Mouse (Mus musculus) heart, embryonic 14.5 days (tissue): ENCODE measurements around the gene Vav2. TPM values are rescaled to one million over a fixed set of nuclear protein-coding genes. Genes with fewer than 3 reads are reported as not detected.

ENCODE experiments used
- ATAC-seq: fragments of 200-750 bp; cut with Nextera tagmentation; 2 replicates; pipeline ENCODE4 v1.8.0; 2017; ENCODE audit warnings: low read depth, moderate TSS enrichment; ENCODE audit not compliant: insufficient number of reproducible peaks, insufficient read depth, low FRiP score
- H3K27ac ChIP-seq, 2 experiments: fragments of 200-500 bp in 1 of 2; fragments of 300-500 bp in 1 of 2; sonication (generic) in 1 of 2; replicated peaks in 1 of 2; 2 replicates each; pipeline ENCODE4 v1.5.1; 2012 to 2014; ENCODE audit warnings: low read depth in 2 of 2, low read length in 2 of 2, control low read depth in 1 of 2, mild to moderate bottlenecking in 1 of 2, mixed read lengths in 1 of 2; ENCODE audit not compliant: control insufficient read depth in 1 of 2, insufficient read depth in 1 of 2
- H3K27me3 ChIP-seq: fragments of 300-500 bp; sonication (generic); 2 replicates; pipeline ENCODE4 v1.6.1; 2014; ENCODE audit warnings: mild to moderate bottlenecking, low read length, control low read depth; ENCODE audit not compliant: control insufficient read depth, insufficient read depth
- H3K36me3 ChIP-seq: fragments of 300-500 bp; sonication (generic); 2 replicates; pipeline ENCODE4 v1.6.1; 2014; ENCODE audit warnings: mild to moderate bottlenecking, control low read depth, low read length, mixed read lengths; ENCODE audit not compliant: control insufficient read depth, insufficient read depth
- H3K4me1 ChIP-seq, 2 experiments: fragments of 200-500 bp in 1 of 2; fragments of 300-500 bp in 1 of 2; sonication (generic) in 1 of 2; 2 replicates each; pipeline ENCODE4 v1.6.1; 2012 to 2014; ENCODE audit warnings: low read length in 2 of 2, control low read depth in 1 of 2, mixed read lengths in 1 of 2; ENCODE audit not compliant: control insufficient read depth in 2 of 2, insufficient read depth in 2 of 2
- H3K4me2 ChIP-seq: fragments of 300-500 bp; sonication (generic); 2 replicates; pipeline ENCODE4 v1.6.1; 2014; ENCODE audit warnings: mild to moderate bottlenecking, low read length
- H3K4me3 ChIP-seq, 2 experiments: fragments of 200-500 bp in 1 of 2; fragments of 300-500 bp in 1 of 2; sonication (generic) in 1 of 2; 2 replicates each; pipeline ENCODE4 v1.5.1; 2012 to 2014; ENCODE audit warnings: low read length in 2 of 2, mild to moderate bottlenecking in 2 of 2, control low read depth in 1 of 2, low read depth in 1 of 2, moderate library complexity in 1 of 2; ENCODE audit not compliant: control insufficient read depth in 1 of 2, insufficient read depth in 1 of 2
- H3K9ac ChIP-seq: fragments of 300-500 bp; sonication (generic); 2 replicates; pipeline ENCODE4 v1.6.1; 2014; ENCODE audit warnings: mild to moderate bottlenecking, low read length
- H3K9me3 ChIP-seq: fragments of 300-500 bp; sonication (generic); 2 replicates; pipeline ENCODE4 v1.6.1; 2016; ENCODE audit warnings: low read length, control low read depth; ENCODE audit not compliant: control insufficient read depth
- WGBS: fragments of 180-500 bp; shearing (Covaris S2); extraction: QIAGEN DNeasy Blood & Tissue Kit; methylation state at CpG from one replicate; pipeline ENCODE4 v1.1.7; 2014; 5-methylcytosine and 5-hydroxymethylcytosine counted together
- polyA plus RNA-seq: library from polyadenylated mRNA; unstranded; fragments of >200 nt; fragmentation: Nextera tagmentation; extraction: Ambion mirVana; gene quantifications from 2 replicates; pipeline ENCODE4 v1.2.1, GENCODE M21; 2014

Vav2 gene
- polyA plus RNA-seq, 1 experiment from 2014 or later, result 4.1 TPM

DNA sequence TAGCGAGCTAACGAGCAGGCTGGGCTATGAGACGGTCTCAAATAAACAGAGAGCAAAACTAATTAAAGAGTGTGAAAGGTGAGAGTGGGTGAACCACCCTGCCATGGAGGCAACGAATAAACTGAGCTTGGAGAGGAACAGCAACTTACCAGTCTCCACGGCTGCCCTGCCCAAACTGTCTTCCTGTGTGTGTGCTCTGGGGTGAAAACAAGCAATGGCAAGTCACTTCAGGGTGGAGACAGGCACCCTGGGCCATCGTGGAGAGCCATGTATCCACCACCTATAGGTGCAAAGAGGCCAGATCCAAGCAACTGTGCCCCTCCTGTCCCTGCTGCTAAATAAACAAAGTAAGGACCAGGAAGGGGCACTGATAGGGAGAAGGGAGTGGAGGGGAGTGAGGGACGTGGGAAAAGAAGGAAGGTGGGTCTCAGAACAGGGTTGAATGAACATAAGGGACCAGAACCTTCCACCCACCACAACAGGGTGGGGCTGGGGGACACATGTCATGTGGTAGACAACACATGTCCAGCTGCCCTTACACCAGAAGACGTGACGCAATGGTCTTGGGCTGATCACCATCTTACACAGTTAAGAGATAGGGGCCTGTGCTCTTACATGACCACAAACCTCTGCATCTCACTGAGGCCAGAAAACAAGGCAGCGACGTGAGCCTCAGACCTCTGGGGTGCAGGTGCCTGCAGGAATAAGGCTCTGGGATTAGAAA is 11.6 kb downstream of the Vav2 start:
- Histone ChIP-seq H3K4me1 (peaks cover 62 to 71% of the 10 kb centered on the region in 2 experiments), H3K27me3 (no peaks in the 10 kb centered on the region), H3K36me3 (no peaks in the 10 kb centered on the region), H3K9me3 (no peaks in the 10 kb centered on the region), H3K9ac (no peak overlapping the region), H3K4me2 (no peak overlapping the region), H3K4me3 (no peak overlapping the region), H3K27ac (no peak overlapping the region)
- no peak for ATAC-seq
- WGBS, result 72% methylated on average over 11 of the region's 11 CpGs

DNA sequence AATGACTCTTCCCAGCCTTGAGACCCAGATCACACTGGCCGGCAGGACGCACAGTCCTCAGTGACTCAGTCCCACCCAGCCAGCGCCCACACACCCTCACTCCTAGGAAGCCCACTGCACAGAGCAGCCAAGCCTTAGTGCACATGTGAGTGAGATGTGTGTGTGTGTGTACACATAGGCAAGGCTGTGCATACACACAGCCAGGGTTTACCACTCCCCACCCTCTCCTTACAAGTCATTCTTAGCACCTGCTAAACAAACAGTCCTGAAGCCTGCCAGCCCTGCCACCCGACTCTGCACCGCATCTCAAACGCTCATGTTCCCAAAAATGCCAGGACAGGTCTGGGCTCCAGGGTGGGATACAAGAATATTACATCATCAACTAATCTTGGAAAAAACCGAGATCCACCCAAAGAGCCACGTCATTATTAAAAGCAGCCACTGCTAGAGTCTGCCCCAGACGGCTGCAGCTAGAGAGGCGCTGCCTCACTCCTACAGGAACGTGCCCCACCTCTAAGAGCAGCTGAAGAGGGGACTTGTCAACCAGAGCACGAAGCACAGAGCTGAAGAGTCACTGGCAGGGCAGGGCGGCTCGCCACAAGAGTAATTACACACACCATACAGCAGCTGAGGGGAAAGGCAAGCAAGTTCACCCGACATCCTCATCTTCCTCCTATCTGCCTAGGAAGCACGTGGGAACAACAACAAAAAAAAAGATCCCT is 12.7 kb downstream of the Vav2 start:
- no peaks in the 10 kb centered on the region for H3K9me3 ChIP-seq
- peaks cover 59 to 63% of the 10 kb centered on the region in 2 experiments for H3K4me1 ChIP-seq
- no peak overlapping the region for H3K27ac ChIP-seq
- H3K9ac ChIP-seq, result no peak overlapping the region; the same call in 1 of the 2 replicates
- WGBS, result 24% methylated on average over 16 of the region's 16 CpGs
- H3K27me3 ChIP-seq, result no peaks in the 10 kb centered on the region
- no peaks in the 10 kb centered on the region for H3K36me3 ChIP-seq
- no peak for ATAC-seq
- H3K4me3 ChIP-seq, result no peak overlapping the region
- H3K4me2 ChIP-seq, result peak overlapping the region; percentile 19; the same call in 1 of the 2 replicates

DNA sequence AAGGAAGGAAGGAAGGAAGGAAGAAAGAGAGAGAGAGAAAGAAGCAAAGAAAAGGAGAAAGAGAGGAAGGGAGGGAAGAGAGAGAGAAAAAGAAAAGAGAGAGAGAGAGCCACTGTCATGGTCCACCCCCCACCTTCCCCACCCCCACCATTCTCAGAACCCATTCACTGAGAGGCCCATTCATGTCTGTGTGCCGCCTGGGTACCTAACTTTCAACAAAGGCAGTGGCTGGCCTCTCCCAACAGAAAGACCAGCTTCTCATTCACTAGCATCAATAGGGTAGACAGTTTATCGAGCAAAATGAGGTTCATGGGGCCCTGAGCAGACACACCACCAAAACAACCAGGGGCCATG is 13.3 kb downstream of the Vav2 start:
- Histone ChIP-seq H3K27ac (no peak overlapping the region), H3K9me3 (no peaks in the 10 kb centered on the region), H3K9ac (no peak overlapping the region), H3K4me1 (peaks cover 54 to 58% of the 10 kb centered on the region in 2 experiments), H3K4me2 (no peak overlapping the region), H3K36me3 (no peaks in the 10 kb centered on the region), H3K4me3 (no peak overlapping the region), H3K27me3 (no peaks in the 10 kb centered on the region)
- ATAC-seq, result no peak
- WGBS, result 68% methylated on average over 2 of the region's 2 CpGs

DNA sequence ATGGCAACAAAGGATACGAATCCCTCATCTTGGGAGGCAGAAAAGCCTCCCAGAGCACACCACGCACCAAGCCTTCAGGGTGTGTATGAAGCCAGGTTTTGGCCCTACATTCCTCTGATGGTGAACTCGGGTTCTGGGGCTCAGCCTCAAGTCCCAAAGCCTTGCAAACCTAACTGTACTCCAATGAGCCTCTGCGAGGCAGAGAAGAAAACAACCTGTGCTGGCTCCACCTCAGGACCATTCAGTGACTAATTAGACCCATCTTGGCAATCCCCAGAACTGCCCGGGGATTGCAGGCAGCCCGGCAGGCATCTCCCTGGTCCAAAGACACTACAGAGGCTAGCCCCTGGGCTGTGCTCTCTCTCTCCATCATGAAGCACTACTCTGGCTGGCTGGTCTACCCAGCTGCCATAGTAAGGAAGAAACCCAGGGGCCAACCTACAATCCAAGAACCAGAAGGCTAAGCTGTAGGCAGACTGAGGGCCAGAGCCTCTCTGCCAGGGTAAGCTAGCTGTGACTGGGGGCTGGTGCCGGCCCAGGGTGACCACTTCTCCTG is 14.5 kb downstream of the Vav2 start:
- no peak overlapping the region for H3K4me3 ChIP-seq
- H3K27ac ChIP-seq, result no peak overlapping the region
- no peak for ATAC-seq
- H3K4me2 ChIP-seq, result no peak overlapping the region
- no peak overlapping the region for H3K9ac ChIP-seq
- H3K9me3 ChIP-seq, result no peaks in the 10 kb centered on the region
- no peaks in the 10 kb centered on the region for H3K27me3 ChIP-seq
- H3K36me3 ChIP-seq, result no peaks in the 10 kb centered on the region
- 48% methylated on average over 7 of the region's 7 CpGs for WGBS
- peaks cover 42 to 46% of the 10 kb centered on the region in 2 experiments for H3K4me1 ChIP-seq

DNA sequence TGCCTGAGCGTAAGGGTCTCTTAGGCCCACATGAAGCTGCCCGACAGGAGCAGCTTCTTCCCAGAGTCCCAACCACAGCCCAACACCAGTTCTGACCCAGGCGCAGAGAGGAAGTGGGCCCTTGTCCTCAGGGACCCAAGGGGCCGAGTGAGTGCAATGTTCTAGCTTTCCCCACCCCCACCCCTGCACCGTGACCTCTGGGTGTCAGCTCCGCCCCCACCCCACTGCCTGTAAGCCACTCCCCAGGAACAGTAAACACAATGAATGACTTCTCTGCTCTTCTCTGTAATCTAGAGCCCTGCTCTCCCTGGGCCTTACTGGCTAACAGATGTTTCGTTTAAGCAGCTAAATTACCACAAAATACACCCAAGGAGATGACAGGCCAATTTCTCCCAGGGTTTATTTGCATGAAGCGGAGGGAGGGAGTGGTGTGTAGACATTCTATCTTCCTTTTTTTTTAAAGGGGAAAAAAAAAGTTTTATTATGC is 15.1 kb downstream of the Vav2 start:
- no peak overlapping the region for H3K4me2 ChIP-seq
- H3K4me1 ChIP-seq, result peaks cover 39 to 41% of the 10 kb centered on the region in 2 experiments
- H3K27ac ChIP-seq, result no peak overlapping the region
- no peaks in the 10 kb centered on the region for H3K27me3 ChIP-seq
- H3K36me3 ChIP-seq, result no peaks in the 10 kb centered on the region
- H3K9me3 ChIP-seq, result no peaks in the 10 kb centered on the region
- H3K9ac ChIP-seq, result no peak overlapping the region
- WGBS, result 40% methylated on average over 8 of the region's 8 CpGs
- ATAC-seq, result no peak
- H3K4me3 ChIP-seq, result no peak overlapping the region

DNA sequence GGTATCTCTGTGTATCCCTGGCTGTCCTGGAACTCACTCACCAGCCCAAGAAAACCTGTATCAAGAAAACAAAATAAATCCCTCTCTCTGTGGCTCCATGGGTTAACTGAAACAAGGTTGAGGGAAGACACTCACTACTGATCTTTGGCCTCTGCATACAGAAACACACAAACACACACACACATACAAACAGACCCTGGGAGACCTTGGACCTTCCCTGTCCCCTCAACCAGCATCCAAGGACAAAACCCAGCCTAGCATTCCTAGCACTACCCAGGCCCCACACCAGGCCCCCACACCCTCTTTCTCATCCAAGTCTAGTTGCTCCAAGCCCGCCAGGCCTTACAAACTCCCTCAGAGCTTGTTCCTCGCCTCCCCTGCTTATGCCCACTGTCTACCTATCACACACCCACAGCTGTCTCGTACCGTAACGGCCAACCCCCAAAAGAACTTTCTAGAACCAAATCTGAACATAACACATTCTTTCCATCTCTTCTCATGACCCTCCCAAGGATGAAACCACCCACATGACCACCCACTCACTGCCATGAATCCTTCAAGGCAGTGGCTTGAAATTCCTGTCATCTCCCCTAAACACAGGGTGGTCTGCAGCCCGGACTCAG is 16.2 kb downstream of the Vav2 start:
- H3K36me3 ChIP-seq, result no peaks in the 10 kb centered on the region
- no peak overlapping the region for H3K9ac ChIP-seq
- H3K27me3 ChIP-seq, result no peaks in the 10 kb centered on the region
- H3K4me1 ChIP-seq, result peaks cover 29 to 31% of the 10 kb centered on the region in 2 experiments
- whole genome bisulfite sequencing, result 82% methylated on average over 6 of the region's 6 CpGs
- ATAC-seq, result no peak
- H3K27ac ChIP-seq, result no peak overlapping the region
- H3K4me2 ChIP-seq, result no peak overlapping the region
- no peak overlapping the region for H3K4me3 ChIP-seq
- no peaks in the 10 kb centered on the region for H3K9me3 ChIP-seq

DNA sequence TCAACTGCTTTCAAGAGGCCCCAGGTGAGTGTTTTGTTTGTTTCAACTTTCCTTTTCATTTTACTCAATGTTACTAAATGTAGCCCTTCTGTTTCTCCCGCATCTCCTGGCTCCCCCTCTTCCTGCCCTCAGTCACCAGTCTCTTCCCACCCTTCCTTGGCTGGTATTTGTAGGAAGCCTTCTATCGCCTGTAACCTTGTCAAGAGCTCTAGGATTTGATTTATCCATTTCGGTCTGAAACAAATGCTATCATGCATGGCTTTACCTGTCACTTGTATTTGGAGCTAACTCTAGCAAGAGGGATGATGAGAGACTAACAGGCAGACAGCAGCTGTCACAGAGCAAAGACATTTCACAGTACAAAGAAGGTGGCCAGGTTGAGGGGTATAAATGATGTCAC is 18.6 kb downstream of the Vav2 start:
- H3K9me3 ChIP-seq, result no peaks in the 10 kb centered on the region
- H3K36me3 ChIP-seq, result no peaks in the 10 kb centered on the region
- no peak overlapping the region for H3K4me3 ChIP-seq
- ATAC-seq, result no peak
- H3K27me3 ChIP-seq, result no peaks in the 10 kb centered on the region
- H3K9ac ChIP-seq, result no peak overlapping the region
- no peak overlapping the region for H3K27ac ChIP-seq
- H3K4me1 ChIP-seq, result peaks cover 19% of the 10 kb centered on the region in 2 experiments; a peak in 2 of 4 replicates
- 60% methylated on average over 3 of the region's 3 CpGs for WGBS
- no peak overlapping the region for H3K4me2 ChIP-seq
